Mouse (Mus musculus) hindbrain, embryonic 15.5 days (tissue): ENCODE data around the gene Padi1. TPM values are rescaled to one million over a fixed set of nuclear protein-coding genes. Genes with fewer than 3 reads are reported as not detected.

ENCODE experiments used
- ATAC-seq: fragments of 200-750 bp; cut with Nextera tagmentation; 2 replicates; pipeline ENCODE4 v1.8.0; 2017; ENCODE audit warnings: low read depth, moderate number of reproducible peaks, moderate TSS enrichment; ENCODE audit not compliant: low FRiP score
- H3K27ac ChIP-seq: fragments of 300-500 bp; sonication (generic); replicated peaks from 2 replicates; pipeline ENCODE4 v1.5.1; 2015; ENCODE audit warnings: mild to moderate bottlenecking, inconsistent platforms
- H3K27me3 ChIP-seq: fragments of 300-500 bp; sonication (generic); 2 replicates; pipeline ENCODE4 v1.6.1; 2015; ENCODE audit warnings: control low read depth, inconsistent platforms
- H3K36me3 ChIP-seq: fragments of 300-500 bp; sonication (generic); 2 replicates; pipeline ENCODE4 v1.6.1; 2015; ENCODE audit warnings: control low read depth, inconsistent platforms
- H3K4me1 ChIP-seq: fragments of 300-500 bp; sonication (generic); replicated peaks from 2 replicates; pipeline ENCODE4 v1.6.1; 2015; ENCODE audit warnings: control low read depth, inconsistent platforms
- H3K4me2 ChIP-seq: fragments of 300-500 bp; sonication (generic); 2 replicates; pipeline ENCODE4 v1.6.1; 2015; ENCODE audit warnings: moderate library complexity, mild to moderate bottlenecking, inconsistent platforms
- H3K4me3 ChIP-seq: fragments of 300-500 bp; sonication (generic); 2 replicates; pipeline ENCODE4 v1.5.1; 2015; ENCODE audit warnings: mild to moderate bottlenecking, inconsistent platforms
- H3K9ac ChIP-seq: fragments of 300-500 bp; sonication (generic); 2 replicates; pipeline ENCODE4 v1.6.1; 2015; ENCODE audit warnings: inconsistent platforms
- H3K9me3 ChIP-seq: fragments of 300-500 bp; sonication (generic); 2 replicates; pipeline ENCODE4 v1.6.1; 2016; ENCODE audit warnings: control low read depth, inconsistent platforms
- WGBS: fragments of 180-500 bp; shearing (Covaris S2); methylation state at CpG from one replicate; pipeline ENCODE4 v1.1.7; 2015; 5-methylcytosine and 5-hydroxymethylcytosine counted together
- polyA plus RNA-seq: library from polyadenylated mRNA; unstranded; fragments of >200 nt; fragmentation: Nextera tagmentation; extraction: Ambion mirVana; gene quantifications from 2 replicates; pipeline ENCODE4 v1.2.1, GENCODE M21; 2015

Gene Padi1
- polyA plus RNA-seq, 1 experiment from 2014 or later = 0.06 TPM

DNA sequence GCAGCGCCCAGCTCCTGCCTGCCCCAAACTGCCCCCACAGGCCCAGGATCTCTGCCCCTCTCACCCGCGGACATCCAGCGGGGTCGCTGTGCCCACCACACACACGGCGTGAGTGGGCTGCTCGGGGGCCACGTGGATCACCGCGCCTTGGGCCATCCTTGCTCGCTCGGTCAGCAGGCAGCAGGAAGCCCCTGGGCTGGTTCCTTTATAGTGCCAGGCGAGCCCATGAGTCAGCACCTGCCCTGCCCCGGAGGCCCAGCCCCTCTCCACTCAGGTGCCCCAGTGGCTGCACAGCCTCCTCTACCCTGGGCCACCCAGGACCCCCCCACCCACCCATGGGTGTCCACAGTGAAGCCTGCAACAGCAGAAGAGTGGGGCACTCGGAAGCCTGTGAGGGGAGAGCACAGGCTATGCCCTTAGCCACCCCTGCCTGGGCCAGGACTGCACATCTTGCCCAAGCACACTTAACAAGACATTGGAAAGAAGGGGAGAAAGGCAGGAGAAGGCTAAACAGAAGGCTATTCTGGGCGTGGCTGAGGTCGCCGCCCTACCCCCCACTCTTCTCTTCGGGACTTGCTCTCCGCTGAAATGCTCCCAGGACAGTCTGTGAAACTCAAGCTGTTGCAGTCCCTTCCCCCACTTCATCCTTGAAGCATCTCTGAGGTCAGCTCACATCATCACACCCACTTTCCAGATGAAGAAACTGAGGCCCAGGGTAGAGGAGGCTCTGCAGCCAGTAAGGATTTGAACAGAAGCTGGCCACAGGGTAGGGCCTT is 71.4 kb downstream of the Padi1 start, which contains the start of gene Padi4:
TSS of gene Padi4 (minus strand) at position 212 of the 776 bp plus-strand sequence.
- no peak within 1 kb of the TSS for H3K27ac ChIP-seq
- no peak within 1 kb of the TSS for H3K9ac ChIP-seq
- no peak for ATAC-seq
- no peaks in the 10 kb centered on the region for H3K36me3 ChIP-seq
- no peak within 1 kb of the TSS for H3K4me2 ChIP-seq
- no peak within 1 kb of the TSS for H3K4me3 ChIP-seq
- H3K9me3 ChIP-seq = no peaks in the 10 kb centered on the region
- no peaks in the 10 kb centered on the region for H3K27me3 ChIP-seq
- no peaks in the 10 kb centered on the region for H3K4me1 ChIP-seq
- WGBS = 88% methylated on average over 21 of the region's 21 CpGs

DNA sequence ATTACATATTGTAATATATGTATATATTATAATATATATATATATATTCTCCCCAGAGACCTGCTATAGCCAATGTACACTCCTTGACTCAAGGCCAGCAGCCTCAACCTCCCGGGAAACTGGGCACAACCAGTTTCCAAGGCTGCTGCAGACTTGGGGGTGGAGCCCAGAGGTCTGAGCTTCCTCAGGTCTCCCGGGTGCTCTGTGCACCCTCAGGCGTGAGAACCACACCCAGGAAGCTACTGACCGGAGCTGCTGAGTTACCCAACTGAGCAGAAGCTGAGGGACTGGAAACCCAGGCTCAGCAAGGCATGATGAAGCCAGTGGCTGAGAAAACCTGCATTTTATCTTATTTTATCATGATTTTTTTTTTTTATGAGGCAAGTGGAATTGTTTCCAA is 74.5 kb downstream of the Padi1 start:
- no peaks in the 10 kb centered on the region for H3K9me3 ChIP-seq
- no peaks in the 10 kb centered on the region for H3K36me3 ChIP-seq
- no peaks in the 10 kb centered on the region for H3K27me3 ChIP-seq
- no peak overlapping the region for H3K4me2 ChIP-seq
- WGBS = 55% methylated on average over 4 of the region's 4 CpGs
- no peak overlapping the region for H3K4me3 ChIP-seq
- no peak overlapping the region for H3K9ac ChIP-seq
- H3K27ac ChIP-seq = no peak overlapping the region
- no peaks in the 10 kb centered on the region for H3K4me1 ChIP-seq
- no peak for ATAC-seq

DNA sequence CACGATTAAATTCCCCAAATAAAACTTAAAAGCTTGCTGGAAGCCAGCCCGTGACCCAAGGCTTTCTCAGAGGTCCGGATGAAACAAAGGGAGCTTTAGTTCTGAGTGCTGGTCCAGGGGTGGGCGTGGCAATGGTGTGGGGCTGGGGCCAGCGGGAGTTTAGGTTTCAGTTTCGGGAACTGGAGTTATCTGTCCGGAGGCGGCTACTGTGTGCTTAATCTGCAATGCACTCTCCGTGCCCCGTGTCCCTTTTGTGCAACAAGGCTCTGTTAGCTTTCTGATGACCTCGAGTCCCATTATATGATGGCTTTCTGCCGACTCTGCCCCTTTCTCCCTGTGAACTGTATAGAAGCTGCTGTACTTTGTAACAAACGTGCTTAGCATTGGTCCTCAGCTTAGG is 75.1 kb downstream of the Padi1 start:
- no peaks in the 10 kb centered on the region for H3K36me3 ChIP-seq
- H3K9ac ChIP-seq = no peak overlapping the region
- no peaks in the 10 kb centered on the region for H3K9me3 ChIP-seq
- no peak overlapping the region for H3K4me3 ChIP-seq
- H3K4me2 ChIP-seq = peak overlapping the region; percentile 36
- H3K4me1 ChIP-seq = no peaks in the 10 kb centered on the region
- H3K27me3 ChIP-seq = no peaks in the 10 kb centered on the region
- ATAC-seq = no peak
- WGBS = 16% methylated on average over 13 of the region's 13 CpGs
- no peak overlapping the region for H3K27ac ChIP-seq

DNA sequence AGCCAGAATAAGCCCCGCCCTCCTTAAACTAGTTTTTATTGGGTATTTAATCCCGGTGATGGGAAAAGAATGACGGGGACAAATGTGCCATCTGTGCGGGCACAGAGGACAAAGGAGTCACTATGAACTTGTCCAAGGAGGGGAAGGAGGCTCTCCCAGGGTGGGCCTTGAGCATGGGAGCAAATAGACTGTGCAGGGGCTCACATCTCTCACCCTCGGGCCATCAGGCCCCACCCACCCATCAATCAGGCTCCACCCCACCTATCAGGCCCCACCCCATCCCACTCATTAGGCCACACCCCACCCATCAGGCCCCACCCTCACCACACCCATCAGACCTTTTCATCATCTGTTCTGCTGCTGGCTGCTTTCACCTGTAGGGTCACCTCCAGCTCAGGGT is 76.6 kb downstream of the Padi1 start:
- H3K4me3 ChIP-seq = no peak overlapping the region
- H3K27ac ChIP-seq = no peak overlapping the region
- no peaks in the 10 kb centered on the region for H3K4me1 ChIP-seq
- WGBS = 77% methylated on average over 5 of the region's 5 CpGs
- no peak overlapping the region for H3K9ac ChIP-seq
- no peak for ATAC-seq
- no peaks in the 10 kb centered on the region for H3K36me3 ChIP-seq
- no peaks in the 10 kb centered on the region for H3K27me3 ChIP-seq
- H3K4me2 ChIP-seq = no peak overlapping the region
- H3K9me3 ChIP-seq = no peaks in the 10 kb centered on the region

DNA sequence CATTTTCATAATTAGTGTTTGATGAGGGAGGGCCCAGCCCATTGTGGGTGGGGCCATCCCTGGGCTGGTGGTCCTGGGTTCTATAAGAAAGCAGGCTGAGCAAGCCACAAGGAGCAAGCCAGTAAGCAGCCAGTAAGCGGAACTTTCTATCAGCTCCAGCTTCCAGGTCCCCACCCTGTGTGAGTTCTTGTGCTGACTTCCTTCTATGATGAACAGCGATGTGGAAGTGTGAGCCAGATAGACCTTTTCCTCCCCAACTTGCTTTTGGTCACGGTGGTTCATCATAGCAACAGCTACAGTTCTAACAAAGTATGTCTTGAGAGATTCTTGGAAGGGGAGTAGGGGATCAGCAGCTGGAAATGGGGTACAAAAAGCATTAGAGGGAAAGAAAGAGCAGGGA is 79.6 kb downstream of the Padi1 start:
- H3K27ac ChIP-seq = no peak overlapping the region
- H3K4me2 ChIP-seq = no peak overlapping the region
- no peak for ATAC-seq
- H3K27me3 ChIP-seq = no peaks in the 10 kb centered on the region
- 84% methylated on average over 3 of the region's 3 CpGs for WGBS
- H3K4me1 ChIP-seq = no peaks in the 10 kb centered on the region
- H3K9ac ChIP-seq = no peak overlapping the region
- H3K4me3 ChIP-seq = no peak overlapping the region
- no peaks in the 10 kb centered on the region for H3K9me3 ChIP-seq
- H3K36me3 ChIP-seq = no peaks in the 10 kb centered on the region

DNA sequence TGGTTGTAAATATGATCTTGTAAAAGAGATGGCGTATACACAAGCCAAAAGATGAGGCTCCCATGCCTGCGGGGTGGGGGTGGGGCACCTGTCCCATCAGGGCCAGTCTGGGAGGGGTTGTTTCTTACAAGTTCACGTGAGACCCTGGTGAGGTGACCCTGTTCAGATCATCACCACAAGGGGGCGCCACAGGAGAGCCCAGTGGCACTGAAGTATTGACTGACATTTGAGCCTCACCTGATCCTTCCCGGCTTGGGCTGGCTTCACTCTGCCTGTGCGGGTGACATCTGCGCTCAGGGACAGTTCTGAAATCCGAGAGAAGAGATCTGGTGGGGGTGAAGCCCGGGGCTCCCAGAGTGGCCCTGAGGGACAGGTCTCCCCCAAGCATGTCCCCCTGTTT is 82.4 kb downstream of the Padi1 start:
- WGBS = 14% methylated on average over 9 of the region's 9 CpGs
- no peak for ATAC-seq
- Histone ChIP-seq H3K9ac (no peak overlapping the region), H3K27me3 (no peaks in the 10 kb centered on the region), H3K4me1 (no peaks in the 10 kb centered on the region), H3K27ac (no peak overlapping the region), H3K9me3 (no peaks in the 10 kb centered on the region), H3K36me3 (no peaks in the 10 kb centered on the region), H3K4me2 (no peak overlapping the region), H3K4me3 (no peak overlapping the region)

Other genes with a start within 250 kb of the Padi1 start
- 26.2 and 28.2 TPM in 2 replicates for gene Arhgef10l, start 179.8 kb downstream of the Padi1 start, polyA plus RNA-seq
- 25.0 and 28.8 TPM in 2 replicates for gene Rcc2, start 145.2 kb downstream of the Padi1 start, polyA plus RNA-seq
- gene Padi6, start 103.1 kb downstream of the Padi1 start, polyA plus RNA-seq = not detected in 2 replicates
- 0.09 TPM in 2 replicates for gene Padi4, start 71.5 kb downstream of the Padi1 start, polyA plus RNA-seq
- not detected in 2 replicates for gene Padi3, start 35.1 kb downstream of the Padi1 start, polyA plus RNA-seq
- gene Padi2, start 60.6 kb upstream of the Padi1 start, polyA plus RNA-seq = 1.2 and 2.2 TPM in 2 replicates
- 480 TPM in 2 replicates for gene Sdhb, start 115.4 kb upstream of the Padi1 start, polyA plus RNA-seq
- 181 and 193 TPM in 2 replicates for gene Atp13a2, start 141.1 kb upstream of the Padi1 start, polyA plus RNA-seq
- gene Mfap2, start 164.6 kb upstream of the Padi1 start, polyA plus RNA-seq = 161 and 173 TPM in 2 replicates
- gene Crocc, start 214.8 kb upstream of the Padi1 start, polyA plus RNA-seq = 6.2 and 7.7 TPM in 2 replicates
- 50.6 and 56.2 TPM in 2 replicates for gene Necap2, start 232.6 kb upstream of the Padi1 start, polyA plus RNA-seq
- 0.43 and 0.71 TPM in 2 replicates for gene Spata21, start 242.6 kb upstream of the Padi1 start, polyA plus RNA-seq